Mouse (Mus musculus) bone marrow, adult 2 months (tissue): ENCODE data around the gene Pid1.

Experiments used
- CTCF ChIP-seq: fragments of 200-500 bp; IDR thresholded peaks from 2 replicates; pipeline ENCODE4 v1.5.1; 2011; ENCODE audit warnings: low read length, control low read depth; ENCODE audit not compliant: control insufficient read depth, insufficient read depth
- POLR2A ChIP-seq: fragments of 200-500 bp; IDR thresholded peaks from 2 replicates; pipeline ENCODE4 v1.6.1; 2011; ENCODE audit warnings: low read depth, mild to moderate bottlenecking, control low read depth, low read length, borderline replicate concordance; ENCODE audit not compliant: control insufficient read depth

- TF ChIP-seq CTCF (no peak), POLR2A (no peak)
Measured at GRCm38 (mm10) chr1:84399671-84400070, 35.7 kb upstream of the Pid1 start.
